Mouse (Mus musculus) liver, embryonic 14.5 days (tissue): ENCODE results near the gene Lnx1.

Experiments used
- CTCF ChIP-seq: IDR thresholded peaks from 2 replicates; pipeline ENCODE4 v1.5.1; 2016; ENCODE audit warnings: antibody characterized with exemption, low read depth, control low read depth
- EP300 ChIP-seq: IDR thresholded peaks from 2 replicates; pipeline ENCODE4 v1.6.1; 2016; ENCODE audit warnings: antibody characterized with exemption, low read depth

- no peak for TF ChIP-seq CTCF
- TF ChIP-seq EP300 = no peak
These were observed 40.1 kb downstream of the Lnx1 start for GRCm38 (mm10) chr5:74662618-74663017.
